Mouse (Mus musculus) midbrain, embryonic 14.5 days (tissue): Measurements from ENCODE around the gene Mpnd. TPM values are rescaled to one million over a fixed set of nuclear protein-coding genes. Genes with fewer than 3 reads are reported as not detected.

Experiments used
- ATAC-seq: fragments of 200-750 bp; cut with Nextera tagmentation; 2 replicates; pipeline ENCODE4 v1.8.0; 2017; ENCODE audit warnings: moderate number of reproducible peaks, moderate library complexity; ENCODE audit not compliant: low FRiP score, low TSS enrichment
- DNase-seq: peaks from one replicate; pipeline ENCODE4 v3.0.0-alpha.2; 2015
- H3K27ac ChIP-seq: fragments of 300-500 bp; sonication (generic); replicated peaks from 2 replicates; pipeline ENCODE4 v1.5.1; 2014; ENCODE audit warnings: mild to moderate bottlenecking, low read depth, low read length, moderate library complexity
- H3K27me3 ChIP-seq: fragments of 300-500 bp; sonication (generic); 2 replicates; pipeline ENCODE4 v1.6.1; 2014; ENCODE audit warnings: low read length, control low read depth, mixed read lengths; ENCODE audit not compliant: control insufficient read depth, insufficient read depth
- H3K36me3 ChIP-seq: fragments of 300-500 bp; sonication (generic); 2 replicates; pipeline ENCODE4 v1.6.1; 2014; ENCODE audit warnings: low read length, control low read depth; ENCODE audit not compliant: control insufficient read depth, insufficient read depth
- H3K4me1 ChIP-seq: fragments of 300-500 bp; sonication (generic); 2 replicates; pipeline ENCODE4 v1.6.1; 2014; ENCODE audit warnings: mild to moderate bottlenecking, antibody characterized with exemption, low read length, control low read depth; ENCODE audit not compliant: control insufficient read depth, insufficient read depth
- H3K4me2 ChIP-seq: fragments of 300-500 bp; sonication (generic); 2 replicates; pipeline ENCODE4 v1.6.1; 2014; ENCODE audit warnings: mild to moderate bottlenecking, low read length, moderate library complexity
- H3K4me3 ChIP-seq: fragments of 300-500 bp; sonication (generic); replicated peaks from 2 replicates; pipeline ENCODE4 v1.5.1; 2014; ENCODE audit warnings: low read depth, low read length
- H3K9ac ChIP-seq: fragments of 300-500 bp; sonication (generic); replicated peaks from 2 replicates; pipeline ENCODE4 v1.6.1; 2014; ENCODE audit warnings: mild to moderate bottlenecking, low read length, moderate library complexity
- H3K9me3 ChIP-seq: fragments of 300-500 bp; sonication (generic); 2 replicates; pipeline ENCODE4 v1.6.1; 2016; ENCODE audit warnings: low read length, control low read depth, mixed read lengths; ENCODE audit not compliant: control insufficient read depth
- WGBS: fragments of 180-500 bp; shearing (Covaris S2); extraction: QIAGEN DNeasy Blood & Tissue Kit; methylation state at CpG from one replicate; pipeline ENCODE4 v1.1.7; 2014; 5-methylcytosine and 5-hydroxymethylcytosine counted together
- polyA plus RNA-seq: library from polyadenylated mRNA; unstranded; fragments of >200 nt; fragmentation: Nextera tagmentation; extraction: Ambion mirVana; gene quantifications from 2 replicates; pipeline ENCODE4 v1.2.1, GENCODE M21; 2014

Mpnd gene
- polyA plus RNA-seq, 1 experiment from 2014 or later = 164 TPM

- 0 out of 2 replicates have a peak, but pooled peaks cover under 1% of the 10 kb centered on the region for H3K27me3 ChIP-seq
- peak overlapping the region; percentile 79 for H3K27ac ChIP-seq
- 75% methylated on average over 10 of the region's 10 CpGs for WGBS
- peak overlapping the region; percentile 74 for H3K4me2 ChIP-seq
- H3K4me1 ChIP-seq = peaks cover 28% of the 10 kb centered on the region
- ATAC-seq (no peak), DNase-seq (no peak)
- H3K36me3 ChIP-seq = peaks cover 23% of the 10 kb centered on the region
- H3K9ac ChIP-seq = peak overlapping the region; percentile 37; the same call in 1 of the 2 replicates
- peak overlapping the region; percentile 44 for H3K4me3 ChIP-seq
- no peaks in the 10 kb centered on the region for H3K9me3 ChIP-seq
These were observed 45.4 kb upstream of the Mpnd start for GRCm38 (mm10) chr17:55959946-55960740.

GRCm38 (mm10) chr17:55960791-55961190, 44.7 kb upstream of the Mpnd start:
- ATAC-seq (no peak), DNase-seq (no peak)
- peaks cover 28% of the 10 kb centered on the region for H3K4me1 ChIP-seq
- H3K4me3 ChIP-seq = no peak overlapping the region
- H3K9me3 ChIP-seq = no peaks in the 10 kb centered on the region
- no peak overlapping the region for H3K9ac ChIP-seq
- H3K27ac ChIP-seq = no peak overlapping the region
- peaks cover 27% of the 10 kb centered on the region for H3K36me3 ChIP-seq
- no peaks in the 10 kb centered on the region for H3K27me3 ChIP-seq
- H3K4me2 ChIP-seq = no peak overlapping the region

GRCm38 (mm10) chr17:55961631-55962030, 43.9 kb upstream of the Mpnd start:
- no peak for DNase-seq
- 93% methylated on average over 7 of the region's 7 CpGs for WGBS
- Histone ChIP-seq H3K9ac (no peak overlapping the region), H3K4me3 (no peak overlapping the region), H3K27me3 (no peaks in the 10 kb centered on the region), H3K4me2 (no peak overlapping the region), H3K27ac (no peak overlapping the region), H3K36me3 (peaks cover 34% of the 10 kb centered on the region), H3K9me3 (no peaks in the 10 kb centered on the region), H3K4me1 (peaks cover 25% of the 10 kb centered on the region)
- ATAC-seq = no peak

- ATAC-seq = no peak
- Histone ChIP-seq H3K27ac (no peak overlapping the region), H3K9me3 (no peaks in the 10 kb centered on the region), H3K4me1 (peaks cover 19% of the 10 kb centered on the region), H3K4me2 (no peak overlapping the region), H3K27me3 (no peaks in the 10 kb centered on the region), H3K36me3 (peaks cover 35% of the 10 kb centered on the region), H3K4me3 (no peak overlapping the region), H3K9ac (no peak overlapping the region)
- WGBS = 84% methylated on average over 14 of the region's 14 CpGs
- no peak for DNase-seq
These were observed 42.3 kb upstream of the Mpnd start for GRCm38 (mm10) chr17:55963171-55963570.

- H3K27me3 ChIP-seq = no peaks in the 10 kb centered on the region
- H3K4me2 ChIP-seq = no peak overlapping the region
- no peak overlapping the region for H3K27ac ChIP-seq
- H3K9me3 ChIP-seq = no peaks in the 10 kb centered on the region
- ATAC-seq = no peak
- 95% methylated on average over 10 of the region's 10 CpGs for WGBS
- H3K4me3 ChIP-seq = no peak overlapping the region
- H3K4me1 ChIP-seq = peaks cover 26% of the 10 kb centered on the region
- H3K9ac ChIP-seq = no peak overlapping the region
- H3K36me3 ChIP-seq = peaks cover 35% of the 10 kb centered on the region
- DNase-seq = no peak
These were observed 41.0 kb upstream of the Mpnd start for GRCm38 (mm10) chr17:55964496-55964895.

- H3K4me1 ChIP-seq = peaks cover 26% of the 10 kb centered on the region
- no peaks in the 10 kb centered on the region for H3K27me3 ChIP-seq
- ATAC-seq (no peak), DNase-seq (no peak)
- peaks cover 35% of the 10 kb centered on the region for H3K36me3 ChIP-seq
- H3K4me3 ChIP-seq = no peak overlapping the region
- 85% methylated on average over 9 of the region's 9 CpGs for WGBS
- no peak overlapping the region for H3K9ac ChIP-seq
- H3K4me2 ChIP-seq = no peak overlapping the region
- H3K9me3 ChIP-seq = no peaks in the 10 kb centered on the region
- H3K27ac ChIP-seq = no peak overlapping the region
These were observed 40.5 kb upstream of the Mpnd start for GRCm38 (mm10) chr17:55964996-55965395.

GRCm38 (mm10) chr17:55967186-55967585, 38.3 kb upstream of the Mpnd start:
- Histone ChIP-seq H3K27ac (peak overlapping the region; percentile 93), H3K4me3 (no peak overlapping the region), H3K4me2 (no peak overlapping the region), H3K36me3 (peaks cover 24% of the 10 kb centered on the region), H3K4me1 (peaks cover 34% of the 10 kb centered on the region), H3K27me3 (no peaks in the 10 kb centered on the region), H3K9me3 (no peaks in the 10 kb centered on the region), H3K9ac (0 out of 2 replicates have a peak overlapping the region, but pooled peaks have one; percentile 16)
- WGBS = 92% methylated on average over 4 of the region's 4 CpGs
- no peak for ATAC-seq
- no peak for DNase-seq

- H3K4me3 ChIP-seq = no peak overlapping the region
- DNase-seq (peak; percentile 35), ATAC-seq (no peak)
- peaks cover 34% of the 10 kb centered on the region for H3K4me1 ChIP-seq
- H3K9me3 ChIP-seq = no peaks in the 10 kb centered on the region
- peak overlapping the region; percentile 93 for H3K27ac ChIP-seq
- no peak overlapping the region for H3K4me2 ChIP-seq
- WGBS = 34% methylated on average over 7 of the region's 7 CpGs
- H3K9ac ChIP-seq = peak overlapping the region; percentile 16; the same call in 1 of the 2 replicates
- H3K27me3 ChIP-seq = no peaks in the 10 kb centered on the region
- H3K36me3 ChIP-seq = peaks cover 24% of the 10 kb centered on the region
These were observed 37.3 kb upstream of the Mpnd start for GRCm38 (mm10) chr17:55968210-55968609.

GRCm38 (mm10) chr17:55969560-55969959, 36.0 kb upstream of the Mpnd start:
- DNase-seq (peak; percentile 96), ATAC-seq (peak; percentile 73)
- Histone ChIP-seq H3K4me2 (peak overlapping the region; percentile 85), H3K4me1 (peaks cover 34% of the 10 kb centered on the region), H3K27me3 (no peaks in the 10 kb centered on the region), H3K27ac (peak overlapping the region; percentile 93), H3K9ac (peak overlapping the region; percentile 88; the same call in 1 of the 2 replicates), H3K9me3 (no peaks in the 10 kb centered on the region), H3K36me3 (peaks cover 30% of the 10 kb centered on the region), H3K4me3 (peak overlapping the region; percentile 67)
- 7% methylated on average over 14 of the region's 14 CpGs for WGBS
